Mouse (Mus musculus) regulatory T cell (primary cell): ENCODE measurements around the gene Col5a1.

Source experiments
- in situ Hi-C: fragments of 300-600 bp; cut with MboI, MseI; formaldehyde crosslinking; loops from one replicate; pipeline ENCODE4 v1.15.1; 2025; ENCODE audit warnings: high pct_unique_total_duplicates

Col5a1 gene

DNA sequence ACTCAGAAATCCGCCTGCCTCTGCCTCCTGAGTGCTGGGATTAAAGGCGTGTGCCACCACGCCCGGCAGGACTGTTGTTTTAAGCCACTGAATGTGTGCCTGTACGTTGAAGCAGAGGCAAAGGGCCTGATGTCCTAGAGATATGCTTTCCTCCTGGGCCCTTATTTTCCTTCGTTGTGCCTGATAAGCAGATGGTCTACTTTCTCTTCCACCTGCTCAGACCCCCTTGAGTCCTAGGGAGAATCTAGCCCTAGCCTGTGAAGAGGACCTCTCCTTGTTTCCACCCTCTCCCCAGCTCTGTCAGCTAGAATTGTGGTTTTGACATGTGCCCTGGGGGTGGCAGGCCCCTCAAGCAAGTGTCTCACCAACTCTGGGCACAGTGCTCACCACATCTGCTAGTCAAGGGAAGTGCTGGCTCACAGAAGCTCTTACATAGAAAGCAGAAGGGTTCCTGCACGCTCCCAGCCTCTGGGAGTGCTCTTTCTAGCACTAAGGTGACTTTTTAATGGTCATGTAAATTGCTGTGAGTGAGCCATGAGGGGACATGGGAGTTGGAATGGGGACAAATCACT, 189.5 kb downstream of the Col5a1 start:
- in situ Hi-C loops, result no loop called here

DNA sequence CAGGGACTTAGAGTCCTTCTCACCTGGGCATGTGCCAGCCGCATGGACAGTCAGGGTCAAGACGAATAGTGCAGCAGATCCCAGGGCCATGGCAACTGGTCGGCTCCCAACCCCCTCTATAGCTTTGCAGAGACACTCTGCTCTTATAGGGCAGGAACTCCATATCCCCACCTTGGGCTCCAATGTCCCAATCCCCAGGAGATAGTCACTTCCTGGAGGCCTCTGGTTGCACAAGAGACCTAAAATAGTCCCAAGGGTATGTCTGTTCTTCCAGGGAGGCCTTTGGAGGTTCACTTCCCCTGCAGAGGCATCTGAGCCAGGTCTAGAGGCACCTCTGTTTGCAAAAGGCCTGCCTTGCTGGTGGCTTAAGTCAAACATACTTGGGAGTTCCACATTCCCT, 198.5 kb downstream of the Col5a1 start, which contains the start of gene Fcnb:
TSS of gene Fcnb (minus strand) at position 118 of the 400 bp plus-strand sequence.
- in situ Hi-C loops, result no loop called here

DNA sequence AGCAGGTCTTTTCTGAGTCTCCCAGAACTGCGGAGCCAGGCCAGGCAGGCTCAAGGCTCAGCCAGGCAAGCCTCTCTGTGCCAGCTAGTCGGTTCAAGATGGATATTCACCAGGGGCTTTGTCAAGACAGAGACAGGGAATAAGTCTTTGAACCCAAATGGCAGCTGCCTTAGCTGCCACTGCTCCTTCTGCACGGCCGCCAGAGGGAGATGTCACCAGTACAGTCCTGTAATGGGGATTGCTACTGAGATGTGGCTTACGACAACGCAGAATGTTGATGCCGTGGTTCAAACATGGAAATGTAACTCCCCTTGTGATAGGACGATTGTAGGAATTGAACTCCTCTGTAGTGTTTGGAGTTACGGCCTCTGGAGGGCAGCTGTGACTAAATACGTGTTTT, 199.9 kb downstream of the Col5a1 start:
- in situ Hi-C loops, result no loop called here

DNA sequence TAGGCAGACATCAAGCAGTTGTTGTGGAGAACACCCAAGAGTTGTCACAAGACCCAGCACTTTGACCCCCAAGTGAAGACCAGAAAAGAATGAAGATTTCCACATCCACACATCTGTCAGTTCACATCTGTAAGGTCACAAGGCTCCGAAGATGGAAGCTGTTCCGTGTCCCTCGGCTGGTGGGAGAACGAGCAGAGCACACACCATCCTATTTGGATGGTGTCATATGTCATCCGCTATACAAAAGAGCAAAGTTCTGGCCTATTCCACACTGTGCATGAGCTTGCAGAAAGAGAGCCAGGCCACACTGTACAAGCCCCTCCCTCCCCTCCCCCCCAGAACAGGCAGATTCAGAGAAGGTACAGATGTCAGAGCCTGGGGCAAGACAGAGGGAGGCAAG, 202.9 kb downstream of the Col5a1 start:
- in situ Hi-C loops, result no loop called here
